ENCODE assay signal across 11 mouse cellular contexts in genomic region chr9:78259688-78260087, GRCm38 (mm10). TPM values are rescaled to one million over a fixed set of nuclear protein-coding genes. Genes with fewer than 3 reads are reported as not detected.
DNase-seq lines count a peak whose midpoint lies in the region; ATAC-seq and TF ChIP-seq lines count a peak whose summit lies in the region.
"Not testable (repeated sequence)": the region's sequence is repeated elsewhere in the genome, so short reads cannot be mapped to it uniquely, and the experiment has no call there.
"Had no signal": no experiment of that assay in that cellular context is flagged by ENCODE, and none has a peak within 500 bp of the region (broad histone marks: within the 10 kb centered on the region; RNA-seq: fewer than 3 reads in every experiment).

No protein-coding gene starts in this region.

- H3K4me2 ChIP-seq in hindbrain, embryonic 16.5 days (ENCODE audit: low read length); stomach, embryonic 15.5 days: not testable (repeated sequence)

- not testable (repeated sequence) for H3K9ac ChIP-seq in hindbrain, embryonic 16.5 days (ENCODE audit: low read depth, low read length); stomach, embryonic 15.5 days

- H3K36me3 ChIP-seq in hindbrain, embryonic 16.5 days (ENCODE audit: control insufficient read depth, insufficient read depth, low read length); stomach, embryonic 15.5 days: not testable (repeated sequence)

- DNase-seq in B cell, adult 2 months, result peak; percentile 55 to 58
- peak; percentile 9 for DNase-seq in cerebellum, adult 11-12 months
- DNase-seq in layer of hippocampus, adult 11-12 months (ENCODE audit: low spot score), result peak; percentile 33
- peak; percentile 39 for DNase-seq in lung, adult 2 months
- peak; percentile 18 to 39 for DNase-seq in natural killer cell, adult 2 months (ENCODE audit: low spot score in 2 of 2)

- 0% methylated on average over 1 of the region's 6 CpGs for WGBS in hindbrain, embryonic 16.5 days
- WGBS in lung, adult 2 months, result 4% methylated on average over 1 of the region's 6 CpGs
- WGBS in stomach, embryonic 15.5 days, result 0% methylated on average over 1 of the region's 6 CpGs

- TF ChIP-seq CTCF in lung, adult 2 months (IDR thresholded peaks at IDR 0.05; ENCODE audit: insufficient read depth, low read length), result 0 out of 2 replicates have a peak, but pooled peaks have one; percentile 12

- not testable (repeated sequence) for TF ChIP-seq POLR2A in lung, adult 2 months (IDR thresholded peaks at IDR 0.05; ENCODE audit: borderline replicate concordance, extremely low read depth, low read depth, low read length)

- H3K4me1 ChIP-seq in hindbrain, embryonic 16.5 days (ENCODE audit: control insufficient read depth, insufficient read depth, low read depth, low read length); lung, adult 2 months (ENCODE audit: control insufficient read depth, insufficient read depth, low read length); stomach, embryonic 15.5 days: not testable (repeated sequence)

- not testable (repeated sequence) for H3K27me3 ChIP-seq in hindbrain, embryonic 16.5 days (replicated peaks; ENCODE audit: control insufficient read depth, insufficient read depth, low read length); stomach, embryonic 15.5 days (replicated peaks)

- not testable (repeated sequence) for H3K4me3 ChIP-seq in hindbrain, embryonic 16.5 days (ENCODE audit: low read length); lung, adult 2 months (replicated peaks; ENCODE audit: extremely low read depth, low read depth, low read length); stomach, embryonic 15.5 days (replicated peaks)

- not testable (repeated sequence) for H3K9me3 ChIP-seq in hindbrain, embryonic 16.5 days (ENCODE audit: control insufficient read depth, low read length); stomach, embryonic 15.5 days

- not testable (repeated sequence) for H3K27ac ChIP-seq in hindbrain, embryonic 16.5 days (ENCODE audit: low read depth, low read length); stomach, embryonic 15.5 days

- peak; percentile 93 for ATAC-seq in frontal cortex, adult (ENCODE audit: low TSS enrichment)
- peak; percentile 58; the same call in 1 of the 2 replicates for ATAC-seq in hindbrain, embryonic 16.5 days
- peak; percentile 44; the same call in 1 of the 2 replicates for ATAC-seq in stomach, embryonic 15.5 days (ENCODE audit: insufficient read depth, low FRiP score, low read depth)

RNA-seq across cellular contexts. Expression of gene Gm3776, which starts 2.8 kb away (rescaled TPM):
- polyA plus RNA-seq in hindbrain, embryonic 16.5 days (2015; fragmentation: Nextera tagmentation; extraction: Ambion mirVana), result not detected in 2 replicates
- polyA plus RNA-seq in lung, adult 2 months (2012; rRNA removed), result 1.4 TPM in 1 of 2 replicates, not detected in the other
- 26.7 and 32.2 TPM in 2 replicates for polyA plus RNA-seq in stomach, embryonic 15.5 days (2015; fragmentation: Nextera tagmentation; extraction: Ambion mirVana)
- polyA plus RNA-seq: embryonic facial prominence, embryonic 13.5 days; heart, embryonic 11.5 days; limb, embryonic 13.5 days had no signal

RNA-seq across cellular contexts. Expression of gene Gsta1, which starts 29.2 kb away (rescaled TPM):
- not detected in 2 replicates for polyA plus RNA-seq in hindbrain, embryonic 16.5 days (2015; fragmentation: Nextera tagmentation; extraction: Ambion mirVana)
- 0.27 and 1.7 TPM in 2 replicates for polyA plus RNA-seq in lung, adult 2 months (2012; rRNA removed)
- polyA plus RNA-seq in stomach, embryonic 15.5 days (2015; fragmentation: Nextera tagmentation; extraction: Ambion mirVana), result 36.1 and 42.7 TPM in 2 replicates
- polyA plus RNA-seq: heart, embryonic 11.5 days; limb, embryonic 13.5 days had no signal

RNA-seq across cellular contexts. Expression of gene Gm10639, which starts 30.0 kb away (rescaled TPM):
- polyA plus RNA-seq in hindbrain, embryonic 16.5 days (2015; fragmentation: Nextera tagmentation; extraction: Ambion mirVana), result not detected in 2 replicates
- polyA plus RNA-seq in lung, adult 2 months (2012; rRNA removed), result not detected in 2 replicates
- polyA plus RNA-seq in stomach, embryonic 15.5 days (2015; fragmentation: Nextera tagmentation; extraction: Ambion mirVana), result 0.42 and 1.0 TPM in 2 replicates
- polyA plus RNA-seq: embryonic facial prominence, embryonic 13.5 days; heart, embryonic 11.5 days; limb, embryonic 13.5 days had no signal

RNA-seq across cellular contexts. Expression of gene Omt2a, which starts 54.9 kb away (rescaled TPM):
- not detected in 2 replicates for polyA plus RNA-seq in hindbrain, embryonic 16.5 days (2015; fragmentation: Nextera tagmentation; extraction: Ambion mirVana)
- not detected in 2 replicates for polyA plus RNA-seq in lung, adult 2 months (2012; rRNA removed)
- not detected in 2 replicates for polyA plus RNA-seq in stomach, embryonic 15.5 days (2015; fragmentation: Nextera tagmentation; extraction: Ambion mirVana)
- polyA plus RNA-seq: embryonic facial prominence, embryonic 13.5 days; heart, embryonic 11.5 days; limb, embryonic 13.5 days had no signal

Comparison
In these comparisons a context has a peak if more than half of its experiments do, and no peak if none do; other contexts are left out.
1. RNA of gene Gm3776, which starts 2.8 kb away (polyA plus RNA-seq): 26.7 to 32.2 TPM in stomach, embryonic 15.5 days; 1.4 TPM in lung, adult 2 months and not detected in hindbrain, embryonic 16.5 days; every median in the first group is over 10 times any median in the second.
2. RNA of gene Gsta1, which starts 29.2 kb away (polyA plus RNA-seq): 36.1 to 42.7 TPM in stomach, embryonic 15.5 days; 0.27 to 1.7 TPM in lung, adult 2 months and not detected in hindbrain, embryonic 16.5 days; every median in the first group is over 10 times any median in the second.
3. Peak in every context shown above with its lines, with median percentiles within 50 percentile points of each other: DNase-seq and ATAC-seq.